Mouse (Mus musculus): ENCODE measurements around the gene Dohh.

Dohh gene

GRCm38 (mm10) chr10:81430831-81431525 is 46.8 kb downstream of the Dohh start:
- peak; percentile 34 for DNase-seq (ENCODE audit: low spot score)

GRCm38 (mm10) chr10:81431526-81432168 is 47.4 kb downstream of the Dohh start:
- peak; percentile 22 for DNase-seq (ENCODE audit: low spot score)

GRCm38 (mm10) chr10:81432169-81432867 is 48.1 kb downstream of the Dohh start:
- DNase-seq (ENCODE audit: low spot score), result no peak

- peak; percentile 84 for DNase-seq (ENCODE audit: low spot score)
These were observed 48.6 kb downstream of the Dohh start for GRCm38 (mm10) chr10:81432868-81433262.

- peak; percentile 30 for DNase-seq (ENCODE audit: low spot score)
These were observed 49.5 kb downstream of the Dohh start for GRCm38 (mm10) chr10:81433541-81434289.

GRCm38 (mm10) chr10:81434361-81435263 is 50.4 kb downstream of the Dohh start:
- DNase-seq (ENCODE audit: low spot score), result peak; percentile 7

- DNase-seq (ENCODE audit: low spot score), result no peak
These were observed 51.2 kb downstream of the Dohh start for GRCm38 (mm10) chr10:81435436-81435835.
